Mouse (Mus musculus) limb, embryonic 14.5 days (tissue): ENCODE results near the gene Cped1. TPM values are rescaled to one million over a fixed set of nuclear protein-coding genes. Genes with fewer than 3 reads are reported as not detected.

ENCODE experiments used
- ATAC-seq: fragments of 200-750 bp; cut with Nextera tagmentation; 2 replicates; pipeline ENCODE4 v1.8.0; 2017; ENCODE audit warnings: low read depth, moderate number of reproducible peaks, moderate TSS enrichment; ENCODE audit not compliant: low FRiP score
- DNase-seq: peaks from one replicate; pipeline ENCODE4 v3.0.0-alpha.2; 2015; ENCODE audit warnings: low spot score
- H3K27ac ChIP-seq: fragments of 300-500 bp; sonication (generic); replicated peaks from 2 replicates; pipeline ENCODE4 v1.5.1; 2014; ENCODE audit warnings: low read depth, mild to moderate bottlenecking, low read length, moderate library complexity, mixed read lengths
- H3K27me3 ChIP-seq: fragments of 300-500 bp; sonication (generic); 2 replicates; pipeline ENCODE4 v1.6.1; 2014; ENCODE audit warnings: low read length, mixed read lengths; ENCODE audit not compliant: control insufficient read depth, insufficient read depth
- H3K36me3 ChIP-seq: fragments of 300-500 bp; sonication (generic); 2 replicates; pipeline ENCODE4 v1.6.1; 2014; ENCODE audit warnings: mild to moderate bottlenecking, low read length, moderate library complexity, mixed read lengths; ENCODE audit not compliant: control insufficient read depth, insufficient read depth
- H3K4me1 ChIP-seq: fragments of 300-500 bp; sonication (generic); 2 replicates; pipeline ENCODE4 v1.6.1; 2014; ENCODE audit warnings: antibody characterized with exemption, low read length, mixed read lengths; ENCODE audit not compliant: control insufficient read depth, insufficient read depth
- H3K4me2 ChIP-seq: fragments of 300-500 bp; sonication (generic); replicated peaks from 2 replicates; pipeline ENCODE4 v1.6.1; 2014; ENCODE audit warnings: low read depth, mild to moderate bottlenecking, low read length, moderate library complexity; ENCODE audit not compliant: severe bottlenecking
- H3K4me3 ChIP-seq: fragments of 300-500 bp; sonication (generic); replicated peaks from 2 replicates; pipeline ENCODE4 v1.5.1; 2014; ENCODE audit warnings: low read length
- H3K9ac ChIP-seq: fragments of 300-500 bp; sonication (generic); 2 replicates; pipeline ENCODE4 v1.6.1; 2014; ENCODE audit warnings: mild to moderate bottlenecking, low read depth, low read length, moderate library complexity; ENCODE audit not compliant: severe bottlenecking
- H3K9me3 ChIP-seq: fragments of 300-500 bp; sonication (generic); 2 replicates; pipeline ENCODE4 v1.6.1; 2016; ENCODE audit warnings: low read length; ENCODE audit not compliant: control insufficient read depth
- POLR2A ChIP-seq: fragments of 200-500 bp; IDR thresholded peaks from 2 replicates; pipeline ENCODE4 v1.8.0; 2012; ENCODE audit warnings: inconsistent platforms, mild to moderate bottlenecking, moderate library complexity, borderline replicate concordance; ENCODE audit not compliant: insufficient read depth, insufficient read length; ENCODE audit errors: extremely low read depth
- WGBS: fragments of 180-500 bp; shearing (Covaris S2); extraction: QIAGEN DNeasy Blood & Tissue Kit; methylation state at CpG from one replicate; pipeline ENCODE4 v1.1.7; 2014; 5-methylcytosine and 5-hydroxymethylcytosine counted together
- polyA plus RNA-seq, 2 experiments: library from polyadenylated mRNA; depleted of rRNA in 1 of 2; stranded (reverse) in 1 of 2; unstranded in 1 of 2; fragments of >200 nt; fragmentation: Nextera tagmentation in 1 of 2; extraction: Ambion mirVana in 1 of 2; gene quantifications; 2 replicates each; pipeline versions ENCODE4 v1.2.1 to v1.2.3; 2012 to 2014

Gene Cped1
- polyA plus RNA-seq, 2 experiments = 31.0 to 44.3 TPM

DNA sequence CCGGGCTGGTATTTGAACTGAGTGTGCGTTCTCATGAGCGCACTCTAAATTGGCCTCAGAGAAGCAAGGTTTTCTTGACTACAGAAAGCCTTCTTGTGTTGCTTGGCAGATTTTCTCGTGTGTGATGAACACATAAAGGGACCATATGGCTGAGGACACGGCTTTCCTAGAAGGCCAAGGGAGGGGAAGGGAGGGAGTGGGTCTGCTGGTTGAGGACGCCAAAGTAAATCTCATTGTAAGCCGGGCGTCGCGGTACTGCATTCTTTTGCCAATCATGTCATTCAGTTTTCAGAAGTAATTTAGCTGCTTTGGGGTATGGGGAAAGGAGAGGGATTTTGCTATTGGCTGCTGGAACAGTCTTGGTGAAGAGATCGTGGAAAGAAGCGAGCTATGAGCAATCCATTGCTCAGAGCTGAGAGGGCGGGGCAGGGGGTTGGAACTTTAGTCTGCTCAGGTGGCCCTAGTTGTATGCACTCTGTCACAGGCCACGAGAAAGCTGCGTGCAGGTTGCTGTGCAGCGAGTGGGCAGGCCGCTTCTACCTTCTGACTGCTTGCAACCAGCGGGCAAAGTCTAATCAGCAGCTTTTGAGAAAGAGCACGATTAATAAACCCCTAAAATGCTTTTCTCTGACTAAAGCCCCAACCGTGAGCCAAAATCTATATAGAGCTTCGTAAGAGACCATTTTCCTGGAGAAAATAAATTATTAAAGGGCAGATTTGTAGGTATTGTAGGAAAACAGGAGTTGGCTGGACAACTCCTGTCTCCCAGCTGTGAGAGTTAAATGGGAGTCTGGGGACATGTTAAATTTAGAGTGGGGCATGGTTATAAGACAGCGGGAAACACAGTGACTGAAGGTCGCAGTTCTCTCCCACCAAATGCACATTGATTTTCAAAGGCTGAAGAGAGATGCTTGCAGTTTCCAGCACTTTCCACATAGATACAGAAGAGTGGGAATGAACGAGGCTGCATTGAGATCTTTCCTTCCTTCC, 203.9 kb downstream of the Cped1 start:
- Histone ChIP-seq H3K4me1 (peaks cover 20% of the 10 kb centered on the region), H3K9me3 (no peaks in the 10 kb centered on the region), H3K27ac (peak overlapping the region; percentile 71), H3K36me3 (peaks cover 2% of the 10 kb centered on the region; the same call in 1 of the 2 replicates), H3K4me2 (peak overlapping the region; percentile 16), H3K27me3 (no peaks in the 10 kb centered on the region), H3K4me3 (no peak overlapping the region), H3K9ac (no peak overlapping the region)
- no peak for TF ChIP-seq POLR2A
- ATAC-seq = peak; percentile 89
- WGBS = 51% methylated on average over 24 of the region's 24 CpGs
- peak; percentile 64 for DNase-seq

DNA sequence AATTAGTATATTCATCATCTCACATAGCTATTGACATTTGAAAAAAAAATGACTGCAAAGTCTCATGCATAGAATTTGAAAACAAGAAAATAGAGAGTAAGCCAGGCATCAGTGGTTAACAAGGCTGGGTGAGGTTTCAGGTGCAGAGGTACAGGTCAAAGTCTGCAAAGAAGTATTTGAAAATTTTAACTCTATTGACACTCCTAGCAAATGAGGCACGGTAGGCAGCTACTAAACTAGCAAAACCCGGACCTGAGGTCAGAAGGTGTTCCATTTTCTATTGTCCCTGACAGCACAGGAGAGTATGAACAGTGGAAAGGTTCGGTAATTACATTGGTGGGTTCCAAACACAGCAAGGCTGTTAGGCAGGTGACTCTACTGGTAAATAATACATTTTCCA, 212.9 kb downstream of the Cped1 start:
- DNase-seq = no peak
- Histone ChIP-seq H3K4me1 (peaks cover 9% of the 10 kb centered on the region; the same call in 1 of the 2 replicates), H3K9me3 (no peaks in the 10 kb centered on the region), H3K36me3 (no peaks in the 10 kb centered on the region), H3K9ac (no peak overlapping the region), H3K4me3 (no peak overlapping the region), H3K4me2 (no peak overlapping the region), H3K27ac (no peak overlapping the region), H3K27me3 (no peaks in the 10 kb centered on the region)
- TF ChIP-seq POLR2A = no peak
- 86% methylated on average over 3 of the region's 3 CpGs for WGBS
- no peak for ATAC-seq

DNA sequence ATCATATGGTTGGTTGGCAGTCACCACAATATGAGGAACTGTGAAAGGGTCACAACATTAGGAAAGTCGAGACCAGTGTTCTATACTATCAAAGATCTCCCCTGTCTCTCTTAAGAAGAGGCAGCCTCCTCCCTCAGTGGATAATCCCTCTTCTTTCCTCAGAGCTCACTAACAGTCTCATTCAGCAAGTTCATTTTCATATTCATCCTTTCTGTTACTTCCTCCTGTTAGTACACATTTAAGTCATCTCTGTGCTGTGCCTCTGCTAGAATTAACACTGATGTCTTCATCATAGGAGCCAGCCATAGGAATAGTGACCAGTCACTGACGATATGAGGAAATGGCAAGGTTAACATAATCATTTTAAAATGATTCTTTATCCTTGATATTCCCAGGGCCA, 213.8 kb downstream of the Cped1 start:
- DNase-seq = no peak
- WGBS = 94% methylated on average over 2 of the region's 2 CpGs

DNA sequence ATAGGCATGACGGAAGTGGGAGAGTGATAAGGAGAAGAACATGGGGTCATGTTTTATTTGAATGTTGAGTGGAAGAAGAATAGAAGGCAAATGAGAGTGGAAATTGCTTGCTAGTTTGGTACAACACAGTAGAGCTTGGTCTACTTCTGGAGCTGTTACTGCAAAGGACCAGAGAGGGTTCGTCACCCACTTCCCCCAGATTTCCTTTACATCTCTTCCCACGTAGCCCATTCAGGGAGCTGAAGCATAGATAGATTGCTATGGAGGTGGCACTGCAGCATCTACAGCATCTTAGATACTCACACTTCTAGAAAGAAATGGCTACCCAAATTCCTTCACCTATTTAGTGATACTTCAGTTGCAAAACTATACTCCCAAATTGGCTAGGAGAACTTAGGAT, 214.4 kb downstream of the Cped1 start:
- Histone ChIP-seq H3K9ac (no peak overlapping the region), H3K9me3 (no peaks in the 10 kb centered on the region), H3K4me2 (no peak overlapping the region), H3K27me3 (no peaks in the 10 kb centered on the region), H3K36me3 (no peaks in the 10 kb centered on the region), H3K4me3 (no peak overlapping the region), H3K4me1 (peaks cover 15% of the 10 kb centered on the region), H3K27ac (no peak overlapping the region)
- TF ChIP-seq POLR2A = no peak
- no peak for ATAC-seq
- no peak for DNase-seq
- WGBS = 89% methylated on average over 3 of the region's 3 CpGs

More for the DNA sequence above, 213.8 kb downstream of the Cped1 start:
- Histone ChIP-seq H3K4me1 (peaks cover 12% of the 10 kb centered on the region), H3K36me3 (no peaks in the 10 kb centered on the region), H3K4me2 (no peak overlapping the region), H3K9ac (no peak overlapping the region), H3K27ac (no peak overlapping the region), H3K9me3 (no peaks in the 10 kb centered on the region), H3K4me3 (no peak overlapping the region), H3K27me3 (no peaks in the 10 kb centered on the region)
- ATAC-seq = no peak
- no peak for TF ChIP-seq POLR2A

DNA sequence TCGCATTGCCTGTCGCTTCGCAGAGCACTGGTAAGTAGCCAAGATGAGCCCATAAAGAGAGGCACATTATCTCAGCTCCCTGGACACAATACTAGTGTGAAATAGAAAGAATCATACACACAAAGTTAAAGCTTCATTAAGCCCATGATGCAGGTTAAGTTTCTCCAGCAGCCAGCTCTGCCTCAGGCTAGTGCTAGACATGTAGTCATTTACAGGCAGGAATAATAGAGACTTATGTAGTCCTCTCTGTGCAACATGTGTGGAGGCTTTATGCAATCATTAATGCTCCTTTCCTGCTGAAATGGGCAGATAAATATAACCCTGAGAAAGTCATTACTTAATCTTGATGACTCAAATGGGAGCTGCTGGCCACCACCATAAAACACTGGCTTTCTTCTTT, 216.2 kb downstream of the Cped1 start:
- H3K4me1 ChIP-seq = peaks cover 30% of the 10 kb centered on the region
- no peak overlapping the region for H3K4me3 ChIP-seq
- no peaks in the 10 kb centered on the region for H3K9me3 ChIP-seq
- no peaks in the 10 kb centered on the region for H3K27me3 ChIP-seq
- peak; percentile 64 for ATAC-seq
- H3K4me2 ChIP-seq = no peak overlapping the region
- H3K9ac ChIP-seq = no peak overlapping the region
- no peak for TF ChIP-seq POLR2A
- DNase-seq = peak; percentile 57
- WGBS = 31% methylated on average over 3 of the region's 3 CpGs
- H3K36me3 ChIP-seq = no peaks in the 10 kb centered on the region
- H3K27ac ChIP-seq = no peak overlapping the region
